Mouse (Mus musculus) spleen, postnatal 4 days (tissue): ENCODE measurements around the gene Apol6.

Experiments used
- DNase-seq, 2 experiments: peaks; one replicate each; pipeline ENCODE4 v3.0.0; 2022; ENCODE audit warnings: low spot score in 2 of 2

Apol6 gene

GRCm38 (mm10) chr15:77044597-77045320 lies at the start of gene Apol6:
Apol6 (plus strand) TSS chr15:77044729.
- no peak for DNase-seq

GRCm38 (mm10) chr15:76998048-76998447 lies 46.5 kb upstream of the Apol6 start:
- DNase-seq: no peak

DNA sequence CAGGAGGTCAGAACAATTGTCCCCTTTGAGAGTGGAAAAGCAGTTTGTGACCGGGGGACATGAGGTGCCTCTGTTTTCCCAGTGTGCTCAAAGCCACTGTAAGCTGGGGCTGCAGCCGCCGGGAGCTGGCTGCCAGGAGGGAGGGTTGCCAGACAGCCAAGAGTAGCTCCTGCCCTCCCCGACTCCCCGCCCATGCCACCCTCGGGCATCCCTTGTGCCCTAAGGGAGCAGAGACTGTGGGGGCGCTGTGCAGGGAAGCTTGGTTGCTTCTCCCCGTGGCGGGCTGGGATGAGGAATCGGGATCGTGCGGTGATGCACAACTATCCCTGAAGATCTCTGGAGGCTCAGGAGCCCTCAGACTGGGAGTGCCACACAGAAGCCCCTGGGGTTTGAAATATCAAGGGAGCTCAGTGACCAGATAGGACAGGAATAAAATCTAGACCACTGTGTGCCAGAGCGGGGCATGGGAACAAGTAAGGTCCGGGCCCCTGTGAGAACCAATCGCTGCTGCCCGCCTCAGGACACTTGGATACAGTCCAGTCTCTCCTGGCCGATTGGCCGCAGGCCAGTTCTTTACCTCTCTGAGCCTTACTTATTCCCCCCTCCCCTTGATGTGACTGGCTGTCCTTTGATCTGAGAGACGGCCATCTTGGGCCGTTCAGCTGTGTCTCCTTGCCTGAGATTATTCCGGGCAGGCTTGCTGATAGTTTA lies 45.5 kb upstream of the Apol6 start:
- DNase-seq: no peak

DNA sequence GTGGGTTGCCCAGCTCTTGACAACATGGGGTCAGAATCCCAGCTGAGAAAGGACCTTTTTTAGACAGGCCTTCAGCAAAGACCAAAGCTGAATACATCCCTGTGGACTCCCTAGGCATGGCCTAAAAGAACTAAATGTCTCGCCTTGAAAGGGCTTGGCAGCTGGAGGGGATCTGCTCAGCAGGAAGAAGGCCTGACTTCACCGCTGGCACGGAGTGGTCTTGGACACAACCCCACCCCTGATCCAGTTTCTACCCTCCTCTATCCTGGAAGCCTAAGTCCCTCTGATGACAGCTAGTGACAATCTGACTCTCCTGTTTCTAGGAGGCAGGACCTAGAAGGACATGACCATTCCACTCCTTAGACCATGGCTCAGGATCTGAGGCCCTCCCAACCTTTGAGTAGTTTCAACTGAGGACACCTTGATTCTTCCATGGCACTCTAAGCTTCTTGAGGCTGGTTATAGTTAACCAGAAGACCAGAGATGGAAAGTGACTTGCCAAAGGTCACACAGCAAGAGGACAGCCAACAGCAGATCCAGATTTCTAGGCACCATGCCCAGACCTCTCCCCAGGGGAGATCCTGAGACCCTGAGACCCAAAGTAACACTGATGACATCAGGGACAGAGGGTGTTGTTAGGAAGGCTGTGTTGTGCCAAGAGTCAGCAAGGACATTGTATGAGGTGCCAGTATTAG lies 41.2 kb upstream of the Apol6 start:
- no peak for DNase-seq

DNA sequence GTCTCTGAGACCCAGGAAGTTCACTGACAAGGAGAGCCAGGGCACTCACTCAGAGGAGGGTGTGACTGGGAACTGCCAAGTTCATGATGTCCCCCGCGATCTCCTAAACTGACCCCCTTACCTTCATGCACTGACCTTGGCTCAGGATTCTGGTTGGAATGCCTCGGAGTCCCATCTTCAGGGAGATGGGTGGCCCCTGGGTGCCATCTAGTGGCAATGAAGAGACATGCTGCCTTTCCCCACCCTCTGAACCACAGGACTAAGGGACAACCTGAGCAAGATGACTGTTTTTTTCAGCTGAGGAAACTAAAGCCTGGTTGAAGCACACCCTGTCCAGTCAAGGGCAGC lies 40.7 kb upstream of the Apol6 start:
- no peak for DNase-seq

DNA sequence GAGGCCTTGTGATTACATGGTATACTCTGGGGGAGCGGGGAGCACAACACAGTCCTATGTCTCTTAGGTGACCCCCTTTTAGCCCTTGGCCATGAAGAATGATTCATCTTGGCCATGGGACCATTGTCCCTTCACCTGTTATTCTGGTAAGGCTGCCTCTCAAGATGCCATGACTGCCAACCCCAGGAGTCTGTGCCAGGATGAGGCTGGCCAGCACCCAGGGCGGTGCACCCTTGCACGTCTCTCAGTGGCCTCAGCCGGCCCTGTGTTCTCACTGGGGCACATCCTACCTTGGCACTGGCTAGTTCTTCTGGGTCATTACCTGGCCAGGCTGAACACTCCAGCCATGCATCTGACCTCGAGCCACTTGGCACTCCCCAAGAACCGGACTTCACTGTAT lies 35.7 kb upstream of the Apol6 start:
- no peak for DNase-seq

DNA sequence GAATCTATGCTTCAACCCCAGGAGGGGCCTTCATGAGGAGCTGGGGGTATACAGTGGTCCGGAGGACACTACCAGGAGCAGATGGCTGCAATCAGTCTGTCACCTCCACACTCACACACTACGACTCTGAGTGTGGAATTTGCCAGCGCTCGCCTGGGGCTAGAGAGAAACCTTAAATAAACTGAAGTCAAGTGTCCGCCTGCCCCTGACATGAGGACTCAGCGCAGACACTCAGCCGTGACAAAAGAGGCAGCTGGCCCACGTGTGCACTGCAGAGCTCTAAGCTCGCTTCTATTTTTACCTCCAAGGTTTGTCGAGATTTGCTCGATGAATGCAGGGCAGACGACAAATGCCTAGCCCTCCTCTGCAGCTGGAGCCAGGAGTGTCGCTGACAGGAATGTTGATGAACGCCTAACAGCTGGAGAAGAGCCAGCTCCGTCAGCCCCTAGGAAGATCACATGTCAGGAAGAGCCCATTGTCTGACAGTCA lies 30.7 kb upstream of the Apol6 start:
- no peak for DNase-seq

GRCm38 (mm10) chr15:77014431-77014830 lies 30.1 kb upstream of the Apol6 start:
- no peak for DNase-seq

DNA sequence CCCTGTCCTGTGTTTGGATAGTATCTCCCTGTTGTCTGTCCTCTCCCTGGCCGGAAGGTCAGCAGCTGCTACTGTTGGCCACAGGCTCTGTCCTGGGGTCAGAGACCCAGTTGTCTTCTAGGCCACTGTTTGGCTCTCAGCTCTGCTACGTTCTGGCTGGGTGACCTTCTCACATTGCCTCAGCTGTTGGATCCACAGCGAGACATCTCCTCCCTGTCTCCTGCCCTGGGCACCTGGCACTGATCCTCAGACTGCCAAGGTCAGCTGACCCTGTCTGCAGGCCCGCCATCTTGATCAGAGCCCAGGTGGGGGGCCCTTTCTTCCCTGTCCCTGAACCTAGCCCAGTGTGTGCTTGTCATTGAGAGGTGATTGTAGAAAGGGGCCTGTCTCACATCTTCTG lies 29.5 kb upstream of the Apol6 start:
- no peak for DNase-seq

DNA sequence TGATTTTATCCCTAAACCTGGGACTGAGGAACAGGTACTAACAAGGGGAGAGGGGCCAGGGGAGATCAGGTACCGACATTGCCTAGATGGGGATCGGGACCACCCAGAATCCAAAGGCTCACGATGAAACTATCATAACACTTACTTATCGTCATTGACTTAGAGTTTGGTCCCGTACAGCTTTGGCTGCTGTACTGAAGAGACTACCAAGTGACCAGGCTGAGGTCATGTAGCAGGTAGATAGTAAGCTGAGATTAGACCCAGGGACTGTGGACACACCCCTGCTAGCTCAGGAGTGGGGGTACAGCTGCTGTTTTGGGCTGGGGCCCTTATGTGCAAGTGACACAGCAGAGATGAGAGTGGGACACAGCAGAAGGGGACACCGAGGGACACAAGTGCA lies 28.0 kb upstream of the Apol6 start:
- DNase-seq: no peak

DNA sequence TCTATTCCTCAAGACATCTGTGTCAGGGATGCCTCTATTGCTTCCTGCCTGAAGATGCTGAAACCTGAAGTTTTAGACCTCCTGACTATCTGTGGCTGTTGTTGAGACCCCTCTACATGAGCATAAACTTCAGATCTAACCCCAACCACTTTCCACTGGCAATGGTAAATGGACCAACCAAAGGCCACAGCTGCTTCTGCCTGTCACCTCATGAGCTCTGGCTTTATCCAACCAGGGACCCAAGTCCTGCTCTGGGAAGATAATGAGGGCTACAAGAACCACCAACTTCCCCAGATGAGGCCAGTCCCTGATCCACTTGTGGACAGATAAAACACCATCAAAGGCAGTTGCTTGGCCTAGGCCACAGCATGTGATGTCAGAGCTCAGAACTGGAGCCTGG lies 26.6 kb upstream of the Apol6 start:
- no peak for DNase-seq

GRCm38 (mm10) chr15:77018740-77019340 lies 25.7 kb upstream of the Apol6 start:
- DNase-seq: no peak

DNA sequence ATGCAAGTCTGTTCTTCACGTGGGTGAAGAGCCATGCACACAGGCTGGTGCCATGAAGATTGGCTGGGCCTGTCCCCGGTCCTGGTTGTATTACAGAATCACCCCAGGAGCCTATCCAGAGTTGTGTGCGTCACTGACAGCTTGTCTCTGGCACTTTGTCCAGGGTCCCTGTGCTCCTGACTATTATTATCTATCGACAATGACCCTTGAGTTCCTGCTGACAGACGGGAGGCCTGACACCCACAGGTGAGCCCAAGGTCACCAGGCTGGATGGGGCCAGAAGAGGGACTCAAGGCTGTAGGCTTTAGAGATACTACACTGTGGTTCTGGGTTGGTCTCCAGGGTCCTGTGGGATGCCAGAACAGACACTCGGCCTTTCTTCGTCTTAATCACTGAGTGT lies 25.0 kb upstream of the Apol6 start:
- no peak for DNase-seq

DNA sequence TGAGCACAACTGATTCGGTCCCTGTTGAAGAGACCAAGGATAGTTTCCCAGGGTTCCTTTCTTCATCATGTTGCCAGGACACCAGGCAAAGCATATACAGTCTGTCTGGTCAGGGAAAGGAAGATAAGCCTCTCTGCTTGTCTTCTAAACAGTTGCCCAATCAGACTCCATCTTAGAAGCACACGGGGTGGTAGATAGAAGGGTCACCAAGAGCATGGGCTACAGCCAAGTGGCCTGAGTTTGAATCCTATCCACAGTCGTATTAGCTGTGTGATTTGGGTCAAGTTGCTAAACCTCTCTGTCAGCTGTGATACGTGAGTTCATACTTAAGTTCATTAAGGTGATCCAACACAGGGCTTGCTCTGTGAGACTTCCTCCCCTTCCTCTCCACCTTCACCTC lies 24.4 kb upstream of the Apol6 start:
- DNase-seq: no peak

- DNase-seq: no peak
Measured at GRCm38 (mm10) chr15:77021056-77021455, 23.5 kb upstream of the Apol6 start.

DNA sequence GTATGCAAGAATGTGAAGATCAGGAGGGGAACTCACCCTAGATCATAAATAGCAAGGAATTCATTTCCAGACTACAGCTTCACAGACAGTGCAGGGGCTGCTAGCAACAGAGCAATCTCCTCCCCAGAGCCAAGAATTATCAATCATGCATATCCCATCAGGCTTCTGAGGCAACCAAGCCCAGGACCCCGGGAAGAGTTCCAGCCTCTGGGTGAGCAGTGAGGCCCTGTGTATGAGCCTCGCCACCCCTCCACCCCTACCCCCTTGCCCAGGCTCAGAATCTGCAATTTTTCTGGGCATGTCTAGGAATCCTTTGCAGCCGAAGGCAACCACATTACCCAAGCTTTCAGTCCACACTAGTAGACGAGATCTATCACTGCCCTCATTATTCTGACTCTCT lies 22.7 kb upstream of the Apol6 start:
- no peak for DNase-seq

DNA sequence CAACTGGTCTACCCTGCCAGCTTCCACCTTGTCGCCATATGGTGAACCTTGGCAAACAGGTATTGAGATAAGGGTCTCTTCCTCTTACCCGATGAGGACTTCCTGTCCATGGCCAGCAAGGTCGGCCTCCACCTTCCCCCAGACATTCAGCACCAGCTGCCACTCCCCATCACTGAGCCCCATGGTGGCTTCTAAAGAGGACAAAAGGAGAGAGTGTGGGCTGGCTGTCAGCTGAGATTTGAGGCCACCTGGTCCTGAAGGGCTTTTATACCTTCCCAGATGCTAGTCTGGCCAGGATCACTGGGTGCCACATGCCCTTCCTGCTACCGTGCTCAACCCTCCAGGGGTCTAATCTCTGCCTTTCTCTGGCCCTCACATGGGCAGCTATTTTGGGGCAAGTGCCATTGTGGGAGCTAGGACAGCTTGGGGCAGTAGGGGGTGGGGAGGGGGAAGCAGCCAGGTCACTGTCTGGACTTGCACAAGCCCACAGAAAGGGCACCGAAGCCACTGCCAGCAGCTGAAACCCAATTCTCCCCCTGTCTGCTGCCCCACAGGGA lies 22.1 kb upstream of the Apol6 start:
- DNase-seq: no peak

DNA sequence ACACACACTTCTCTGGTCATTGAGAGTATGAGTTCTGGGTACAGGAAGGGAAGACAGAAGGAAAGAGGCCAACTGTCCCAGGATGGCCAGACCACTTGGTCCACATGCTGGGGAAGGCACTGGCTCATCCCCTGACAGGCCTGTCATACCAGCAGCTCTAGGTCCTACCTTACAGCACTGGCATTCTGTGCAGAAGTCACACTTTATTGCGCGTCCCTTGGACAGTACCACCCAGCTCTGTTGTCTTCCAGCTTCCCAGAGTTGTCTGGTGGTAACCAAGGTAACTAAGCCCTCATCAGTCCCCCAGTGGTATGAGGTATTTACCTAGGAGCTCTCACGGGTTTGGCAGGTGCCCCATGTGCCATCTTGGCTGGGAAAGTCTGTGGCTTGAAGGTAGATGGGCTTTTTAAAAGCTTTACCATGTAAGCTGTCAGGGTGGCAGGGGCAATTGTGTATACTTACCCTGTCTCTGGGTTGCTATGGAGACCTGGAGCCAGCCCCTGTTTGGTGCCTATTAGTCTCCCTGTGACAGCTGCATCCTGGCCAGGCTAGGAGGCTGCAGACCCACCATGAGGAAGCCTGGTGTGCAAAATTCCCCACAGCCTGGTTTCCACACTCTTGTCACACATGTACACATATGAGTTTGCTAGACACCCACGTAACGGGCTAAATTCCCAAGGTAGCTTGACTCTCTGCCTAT lies 18.5 kb upstream of the Apol6 start:
- DNase-seq: no peak

DNA sequence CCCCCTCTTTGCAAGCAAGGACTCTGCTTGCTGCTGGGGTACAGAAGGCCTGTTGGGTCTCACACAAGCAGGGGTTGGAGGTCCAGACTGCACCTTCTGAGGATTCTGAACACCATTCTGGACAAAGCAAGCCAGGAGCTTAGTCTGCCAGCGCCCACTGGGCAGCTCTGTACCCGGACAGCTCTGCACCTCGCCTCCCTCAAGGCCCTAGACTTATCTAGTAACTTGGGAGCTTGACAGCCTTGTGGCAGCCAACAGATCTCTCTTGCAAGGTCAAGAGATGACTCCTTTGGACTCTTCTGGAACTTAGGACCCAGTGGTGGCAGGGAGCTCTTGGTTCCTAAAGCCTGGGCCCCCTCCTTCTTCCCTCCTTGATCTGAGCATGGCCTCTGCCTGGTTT lies 17.4 kb upstream of the Apol6 start:
- no peak for DNase-seq

DNA sequence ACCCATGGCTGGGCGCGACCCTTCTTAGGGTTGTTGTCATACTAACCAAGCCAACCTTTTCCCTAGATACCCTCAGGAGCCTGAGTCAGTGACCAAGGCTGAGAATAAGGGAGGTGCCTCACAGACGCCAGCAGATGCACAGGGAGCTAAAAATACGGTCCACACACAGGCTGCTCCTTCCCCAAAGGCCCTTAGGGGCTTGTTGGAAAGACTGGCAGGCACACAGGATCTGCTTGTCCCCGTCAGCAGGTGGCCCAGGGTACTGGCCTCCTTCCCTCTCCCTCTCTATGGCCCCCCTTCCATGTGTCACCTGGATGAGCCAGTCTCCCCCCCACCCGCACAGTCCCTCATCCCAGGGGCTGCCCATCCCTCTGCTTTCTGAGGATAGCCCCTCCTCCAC lies 16.9 kb upstream of the Apol6 start:
- no peak for DNase-seq

DNA sequence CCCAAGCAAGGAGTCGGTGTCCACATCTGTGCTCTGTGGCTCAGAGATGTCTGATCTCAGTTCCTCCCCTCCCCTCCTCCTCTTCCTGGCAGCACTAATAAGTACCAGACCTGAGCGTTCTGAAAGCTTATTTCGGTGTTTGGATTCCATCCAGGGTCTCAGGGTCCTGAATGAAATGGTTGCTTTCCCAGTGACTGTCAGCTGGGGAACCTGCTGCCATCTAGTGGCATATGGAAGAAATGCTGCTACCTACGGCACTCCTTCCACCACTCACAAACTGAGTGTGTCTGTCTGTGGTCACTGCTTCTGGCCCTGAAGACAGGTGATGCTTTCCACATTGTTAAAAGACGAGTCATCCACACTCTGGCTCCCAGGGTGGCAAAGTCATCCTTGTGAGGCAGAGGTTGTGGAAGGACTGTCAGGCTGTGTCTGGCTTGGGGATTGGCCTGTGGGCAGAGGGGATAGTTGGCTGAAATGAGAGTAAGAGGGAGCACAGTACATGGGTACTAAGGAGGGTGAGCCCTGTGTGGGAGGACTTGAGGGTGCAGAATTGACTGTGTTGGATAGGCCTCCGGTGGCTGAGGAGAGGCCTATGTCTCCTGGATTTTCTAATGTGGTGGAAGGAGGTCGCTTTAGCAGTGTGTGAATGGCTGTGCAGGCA lies 15.1 kb upstream of the Apol6 start:
- no peak for DNase-seq
